ENCODE assay signal across 8 mouse cellular contexts in genomic region chr13:117026276-117026780, GRCm38 (mm10). TPM values are rescaled to one million over a fixed set of nuclear protein-coding genes. Genes with fewer than 3 reads are reported as not detected.
DNase-seq lines count a peak whose midpoint lies in the region; ATAC-seq and TF ChIP-seq lines count a peak whose summit lies in the region.

No protein-coding gene starts in this region.

- peak overlapping the region; percentile 85 for H3K4me2 ChIP-seq in heart, embryonic 16.5 days (ENCODE audit: low read depth, low read length)
- H3K4me2 ChIP-seq in embryonic facial prominence, embryonic 15.5 days (replicated peaks): peak overlapping the region; percentile 74
- H3K4me2 ChIP-seq in intestine, postnatal 0 days (replicated peaks; ENCODE audit: low read depth): peak overlapping the region; percentile 85; the same call in 1 of the 2 replicates
- peak overlapping the region; percentile 72; the same call in 1 of the 2 replicates for H3K4me2 ChIP-seq in neural tube, embryonic 11.5 days (ENCODE audit: low read depth)

- DNase-seq in heart, adult 9 months (ENCODE audit: low spot score in 2 of 2): no peak
- no peak for DNase-seq in neural tube, embryonic 11.5 days (ENCODE audit: low spot score)
- no peak for DNase-seq in layer of hippocampus, adult 11-12 months (ENCODE audit: low spot score)
- DNase-seq in layer of hippocampus, postnatal 10 days (ENCODE audit: low spot score in 2 of 2): no peak
- no peak for DNase-seq in right cerebral cortex, adult 18-20 months

- no peaks in the 10 kb centered on the region for H3K9me3 ChIP-seq in heart, embryonic 16.5 days (replicated peaks; ENCODE audit: control insufficient read depth, low read length)
- H3K9me3 ChIP-seq in embryonic facial prominence, embryonic 15.5 days (replicated peaks): no peaks in the 10 kb centered on the region
- no peaks in the 10 kb centered on the region for H3K9me3 ChIP-seq in intestine, postnatal 0 days (ENCODE audit: control insufficient read depth)
- no peaks in the 10 kb centered on the region for H3K9me3 ChIP-seq in neural tube, embryonic 11.5 days (ENCODE audit: control insufficient read depth, low read length)

- ATAC-seq in heart, embryonic 16.5 days (replicated peaks; ENCODE audit: extremely low read depth, insufficient read depth, low FRiP score): no peak
- no peak for ATAC-seq in embryonic facial prominence, embryonic 15.5 days (ENCODE audit: insufficient number of reproducible peaks, low FRiP score, low TSS enrichment, low read depth)
- ATAC-seq in intestine, postnatal 0 days: no peak
- ATAC-seq in neural tube, embryonic 11.5 days (ENCODE audit: insufficient read depth, low FRiP score, low TSS enrichment): no peak

- H3K9ac ChIP-seq in heart, embryonic 16.5 days (ENCODE audit: low read length): no peak overlapping the region
- H3K9ac ChIP-seq in embryonic facial prominence, embryonic 15.5 days: no peak overlapping the region
- no peak overlapping the region for H3K9ac ChIP-seq in intestine, postnatal 0 days (ENCODE audit: low read depth, low read length)
- H3K9ac ChIP-seq in neural tube, embryonic 11.5 days (ENCODE audit: low read length): no peak overlapping the region

- H3K36me3 ChIP-seq in heart, embryonic 16.5 days (ENCODE audit: control insufficient read depth, insufficient read depth): no peaks in the 10 kb centered on the region
- H3K36me3 ChIP-seq in embryonic facial prominence, embryonic 15.5 days: no peaks in the 10 kb centered on the region
- no peaks in the 10 kb centered on the region for H3K36me3 ChIP-seq in intestine, postnatal 0 days (ENCODE audit: control insufficient read depth, insufficient read depth)
- H3K36me3 ChIP-seq in neural tube, embryonic 11.5 days (ENCODE audit: control insufficient read depth, insufficient read depth, low read length): no peaks in the 10 kb centered on the region

- 72% methylated on average over 7 of the region's 7 CpGs for whole genome bisulfite sequencing in heart, embryonic 16.5 days
- 44% methylated on average over 7 of the region's 7 CpGs for WGBS in embryonic facial prominence, embryonic 15.5 days
- WGBS in intestine, postnatal 0 days: 75% methylated on average over 7 of the region's 7 CpGs
- WGBS in neural tube, embryonic 11.5 days: 66% methylated on average over 7 of the region's 7 CpGs

- peak overlapping the region; percentile 81 for H3K4me3 ChIP-seq in heart, embryonic 16.5 days (ENCODE audit: low read length)
- H3K4me3 ChIP-seq in embryonic facial prominence, embryonic 15.5 days (replicated peaks): peak overlapping the region; percentile 91
- no peak overlapping the region for H3K4me3 ChIP-seq in intestine, postnatal 0 days (ENCODE audit: low read depth, low read length)
- H3K4me3 ChIP-seq in neural tube, embryonic 11.5 days (ENCODE audit: low read depth, low read length): peak overlapping the region; percentile 76; the same call in 1 of the 2 replicates

- H3K27me3 ChIP-seq in heart, embryonic 16.5 days (ENCODE audit: control insufficient read depth, insufficient read depth, low read length): no peaks in the 10 kb centered on the region
- no peaks in the 10 kb centered on the region for H3K27me3 ChIP-seq in embryonic facial prominence, embryonic 15.5 days
- H3K27me3 ChIP-seq in intestine, postnatal 0 days (replicated peaks; ENCODE audit: control insufficient read depth, insufficient read depth, low read length): 0 out of 2 replicates have a peak, but pooled peaks cover 4% of the 10 kb centered on the region
- no peaks in the 10 kb centered on the region for H3K27me3 ChIP-seq in neural tube, embryonic 11.5 days (ENCODE audit: control insufficient read depth, insufficient read depth, low read length)

- H3K27ac ChIP-seq in heart, embryonic 16.5 days (ENCODE audit: low read length): peak overlapping the region; percentile 82; the same call in 1 of the 2 replicates
- H3K27ac ChIP-seq in embryonic facial prominence, embryonic 15.5 days (replicated peaks): peak overlapping the region; percentile 94
- H3K27ac ChIP-seq in intestine, postnatal 0 days (ENCODE audit: low read depth, low read length): no peak overlapping the region
- H3K27ac ChIP-seq in neural tube, embryonic 11.5 days (ENCODE audit: low read depth, low read length): no peak overlapping the region

- H3K4me1 ChIP-seq in heart, embryonic 16.5 days (ENCODE audit: control insufficient read depth, insufficient read depth, low read length): peaks cover 11% of the 10 kb centered on the region
- peaks cover 27% of the 10 kb centered on the region for H3K4me1 ChIP-seq in embryonic facial prominence, embryonic 15.5 days
- H3K4me1 ChIP-seq in intestine, postnatal 0 days (replicated peaks; ENCODE audit: control insufficient read depth, insufficient read depth, low read length): no peaks in the 10 kb centered on the region
- H3K4me1 ChIP-seq in neural tube, embryonic 11.5 days (ENCODE audit: control insufficient read depth, insufficient read depth, low read length): no peaks in the 10 kb centered on the region

- TF ChIP-seq CTCF in intestine, postnatal 0 days (IDR thresholded peaks at IDR 0.05; ENCODE audit: low read depth): no peak

RNA-seq across cellular contexts. Expression of gene Parp8, which starts 1.0 kb away (rescaled TPM):
- polyA plus RNA-seq in heart, embryonic 16.5 days (2015; fragmentation: Nextera tagmentation; extraction: Ambion mirVana): 12.9 and 14.5 TPM in 2 replicates
- polyA plus RNA-seq in embryonic facial prominence, embryonic 15.5 days (2015; fragmentation: Nextera tagmentation; extraction: Ambion mirVana): 18.9 and 21.1 TPM in 2 replicates
- 2.2 and 2.9 TPM in 2 replicates for polyA plus RNA-seq in intestine, postnatal 0 days (2015; fragmentation: Nextera tagmentation; extraction: Ambion mirVana)
- polyA plus RNA-seq in neural tube, embryonic 11.5 days (2014; fragmentation: Nextera tagmentation; extraction: Ambion mirVana): 13.7 and 14.8 TPM in 2 replicates
- 10 to 100 TPM; 62.3 to 69.5 TPM for total RNA-seq in layer of hippocampus, postnatal 10 days (2021)

Comparison
In these comparisons a context has a peak if more than half of its experiments do, and no peak if none do; other contexts are left out.
1. H3K27ac ChIP-seq: peak in heart, embryonic 16.5 days (single experiment) and embryonic facial prominence, embryonic 15.5 days (single experiment); none in intestine, postnatal 0 days (single experiment) and neural tube, embryonic 11.5 days (single experiment).
2. Peak in every context shown above with its lines, with median percentiles within 50 percentile points of each other: H3K4me2 ChIP-seq.